Mouse (Mus musculus) bone marrow macrophage, adult 2 months (primary cell): ENCODE data around the gene Elavl4.

Experiments
- CTCF ChIP-seq: IDR thresholded peaks from 2 replicates; pipeline ENCODE4 v1.5.1; 2012; ENCODE audit warnings: low read depth, mild to moderate bottlenecking, low read length, moderate library complexity
- POLR2A ChIP-seq: IDR thresholded peaks from 2 replicates; pipeline ENCODE4 v1.6.1; 2012; ENCODE audit warnings: mild to moderate bottlenecking, low read depth, low read length, borderline replicate concordance

GRCm38 (mm10) chr4:110270046-110270445 lies 81.7 kb downstream of the Elavl4 start:
- TF ChIP-seq CTCF (no peak), POLR2A (no peak)
